In genomic region chr8:47939217-47939616, GRCm38 (mm10) we compare ENCODE assay signal across 21 mouse cellular contexts. TPM values are rescaled to one million over a fixed set of nuclear protein-coding genes. Genes with fewer than 3 reads are reported as not detected.
DNase-seq lines count a peak whose midpoint lies in the region; ATAC-seq and TF ChIP-seq lines count a peak whose summit lies in the region.
"Had no signal": no experiment of that assay in that cellular context is flagged by ENCODE, and none has a peak within 500 bp of the region (broad histone marks: within the 10 kb centered on the region; RNA-seq: fewer than 3 reads in every experiment).

No protein-coding gene starts in this region.

- H3K4me1 ChIP-seq in heart, embryonic 15.5 days (replicated peaks) = peaks cover 36% of the 10 kb centered on the region
- peaks cover 44% of the 10 kb centered on the region for H3K4me1 ChIP-seq in heart, embryonic 10.5 days
- H3K4me1 ChIP-seq in kidney, embryonic 16.5 days (ENCODE audit: insufficient read depth, low read length) = peaks cover 50% of the 10 kb centered on the region
- H3K4me1 ChIP-seq in lung, postnatal 0 days (ENCODE audit: insufficient read depth, low read depth, low read length) = peaks cover 16% of the 10 kb centered on the region
- H3K4me1 ChIP-seq in embryonic fibroblast, embryonic 13.5 days (ENCODE audit: control insufficient read depth, insufficient read depth, low read length) = peaks cover 20% of the 10 kb centered on the region

- no peaks in the 10 kb centered on the region for H3K9me3 ChIP-seq in heart, embryonic 15.5 days (replicated peaks)
- no peaks in the 10 kb centered on the region for H3K9me3 ChIP-seq in heart, embryonic 10.5 days
- no peaks in the 10 kb centered on the region for H3K9me3 ChIP-seq in kidney, embryonic 16.5 days (ENCODE audit: low read length)
- H3K9me3 ChIP-seq in lung, postnatal 0 days (ENCODE audit: low read length) = no peaks in the 10 kb centered on the region
- H3K9me3 ChIP-seq: embryonic facial prominence, embryonic 10.5 days; forebrain, embryonic 12.5 days; hindbrain, embryonic 12.5 days; lung, embryonic 15.5 days had no signal

- 50% methylated on average over 7 of the region's 7 CpGs for WGBS in heart, embryonic 15.5 days
- 78% methylated on average over 7 of the region's 7 CpGs for WGBS in heart, embryonic 10.5 days
- WGBS in kidney, embryonic 16.5 days = 73% methylated on average over 7 of the region's 7 CpGs
- 52% methylated on average over 7 of the region's 7 CpGs for WGBS in lung, postnatal 0 days

- H3K4me3 ChIP-seq in heart, embryonic 15.5 days = no peak overlapping the region
- no peak overlapping the region for H3K4me3 ChIP-seq in heart, embryonic 10.5 days
- no peak overlapping the region for H3K4me3 ChIP-seq in kidney, embryonic 16.5 days (ENCODE audit: low read length)
- no peak overlapping the region for H3K4me3 ChIP-seq in lung, postnatal 0 days (ENCODE audit: low read depth, low read length)
- H3K4me3 ChIP-seq in embryonic fibroblast, embryonic 13.5 days (ENCODE audit: insufficient read depth, low read length) = no peak overlapping the region
- H3K4me3 ChIP-seq: embryonic facial prominence, embryonic 10.5 days; forebrain, embryonic 12.5 days; hindbrain, embryonic 12.5 days; left cerebral cortex, adult 2 months; lung, embryonic 15.5 days had no signal

- no peaks in the 10 kb centered on the region for H3K36me3 ChIP-seq in heart, embryonic 15.5 days
- H3K36me3 ChIP-seq in heart, embryonic 10.5 days = peaks cover 5% of the 10 kb centered on the region; the same call in 1 of the 2 replicates
- no peaks in the 10 kb centered on the region; the same call in 1 of the 2 replicates for H3K36me3 ChIP-seq in kidney, embryonic 16.5 days (ENCODE audit: insufficient read depth, low read length)
- H3K36me3 ChIP-seq in lung, postnatal 0 days (ENCODE audit: insufficient read depth, low read length) = no peaks in the 10 kb centered on the region
- H3K36me3 ChIP-seq: embryonic facial prominence, embryonic 10.5 days; forebrain, embryonic 12.5 days; hindbrain, embryonic 12.5 days; lung, embryonic 15.5 days had no signal

- H3K27me3 ChIP-seq in heart, embryonic 15.5 days = no peaks in the 10 kb centered on the region
- no peaks in the 10 kb centered on the region for H3K27me3 ChIP-seq in heart, embryonic 10.5 days (ENCODE audit: insufficient read depth, poor library complexity, severe bottlenecking)
- H3K27me3 ChIP-seq in kidney, embryonic 16.5 days (ENCODE audit: insufficient read depth, low read length) = no peaks in the 10 kb centered on the region
- no peaks in the 10 kb centered on the region for H3K27me3 ChIP-seq in lung, postnatal 0 days (replicated peaks; ENCODE audit: insufficient read depth, low read length)
- H3K27me3 ChIP-seq: forebrain, embryonic 12.5 days; hindbrain, embryonic 12.5 days; lung, embryonic 15.5 days had no signal

- TF ChIP-seq EP300 in lung, postnatal 0 days (IDR thresholded peaks at IDR 0.05) = no peak

- ATAC-seq in heart, embryonic 15.5 days (replicated peaks; ENCODE audit: insufficient number of reproducible peaks, insufficient read depth, low FRiP score, low read depth) = peak; percentile 29; the same call in 1 of the 2 replicates
- no peak for ATAC-seq in kidney, embryonic 16.5 days (ENCODE audit: low FRiP score, low TSS enrichment)
- ATAC-seq in lung, postnatal 0 days = no peak

- H3K27ac ChIP-seq in heart, embryonic 15.5 days = peak overlapping the region; percentile 62
- no peak overlapping the region for H3K27ac ChIP-seq in heart, embryonic 10.5 days
- peak overlapping the region; percentile 49; the same call in 1 of the 2 replicates for H3K27ac ChIP-seq in kidney, embryonic 16.5 days (ENCODE audit: low read length)
- H3K27ac ChIP-seq in lung, postnatal 0 days (ENCODE audit: low read length) = peak overlapping the region; percentile 85; the same call in 1 of the 2 replicates
- H3K27ac ChIP-seq in embryonic fibroblast, embryonic 13.5 days (ENCODE audit: insufficient read depth, low read length) = peak overlapping the region; percentile 0; the same call in 1 of the 2 replicates
- H3K27ac ChIP-seq: embryonic facial prominence, embryonic 10.5 days; forebrain, embryonic 12.5 days; hindbrain, embryonic 12.5 days; left cerebral cortex, adult 2 months had no signal

- no peak for DNase-seq in heart, embryonic 10.5 days (ENCODE audit: low spot score)
- no peak for DNase-seq in kidney, postnatal 25 days
- no peak for DNase-seq in lung, postnatal 0 days (ENCODE audit: low spot score)
- no peak for DNase-seq in lung, postnatal 10 days
- no peak for DNase-seq in cerebellum, adult 11-12 months
- DNase-seq: B cell, adult 2 months; cerebellum, adult 9-10 months; heart, adult 11 months; layer of hippocampus, adult 9-11 months; left cerebral cortex, postnatal 4 days; right cerebral cortex, adult 18-20 months; thymus, postnatal 4 days had no signal

- TF ChIP-seq CTCF in lung, postnatal 0 days (IDR thresholded peaks at IDR 0.05) = no peak
- no peak for TF ChIP-seq CTCF in embryonic fibroblast, embryonic 13.5 days (IDR thresholded peaks at IDR 0.05; ENCODE audit: borderline replicate concordance, insufficient read depth, low read length)

- 0 out of 2 replicates have a peak overlapping the region, but pooled peaks have one; percentile 2 for H3K4me2 ChIP-seq in heart, embryonic 15.5 days
- H3K4me2 ChIP-seq in kidney, embryonic 16.5 days (replicated peaks; ENCODE audit: low read depth, low read length) = no peak overlapping the region
- H3K4me2 ChIP-seq in lung, postnatal 0 days (replicated peaks; ENCODE audit: low read depth, low read length) = no peak overlapping the region
- H3K4me2 ChIP-seq: forebrain, embryonic 12.5 days; hindbrain, embryonic 12.5 days; liver, embryonic 11.5 days; lung, embryonic 15.5 days had no signal

- TF ChIP-seq POLR2A in embryonic fibroblast, embryonic 13.5 days (IDR thresholded peaks at IDR 0.05; ENCODE audit: low read depth, low read length) = no peak

- no peak overlapping the region for H3K9ac ChIP-seq in heart, embryonic 15.5 days
- H3K9ac ChIP-seq in kidney, embryonic 16.5 days (replicated peaks; ENCODE audit: low read length) = no peak overlapping the region
- no peak overlapping the region for H3K9ac ChIP-seq in lung, postnatal 0 days (replicated peaks; ENCODE audit: low read depth)
- H3K9ac ChIP-seq: forebrain, embryonic 12.5 days; hindbrain, embryonic 12.5 days; lung, embryonic 15.5 days had no signal

RNA-seq across cellular contexts. Expression of gene Wwc2, which starts 51.5 kb away (rescaled TPM):
- polyA plus RNA-seq in heart, embryonic 15.5 days (2015; fragmentation: Nextera tagmentation; extraction: Ambion mirVana) = 11.7 and 12.3 TPM in 2 replicates
- 16.7 and 19.2 TPM in 2 replicates for polyA plus RNA-seq in heart, embryonic 10.5 days (2016; fragmentation: Nextera tagmentation; extraction: Ambion mirVana)
- polyA plus RNA-seq in kidney, embryonic 16.5 days (2015; fragmentation: Nextera tagmentation; extraction: Ambion mirVana) = 16.7 and 17.9 TPM in 2 replicates
- 19.1 and 23.1 TPM in 2 replicates for polyA plus RNA-seq in lung, postnatal 0 days (2015; fragmentation: Nextera tagmentation; extraction: Ambion mirVana)
- polyA plus RNA-seq in embryonic fibroblast, embryonic 13.5 days (2011; ENCODE audit: insufficient read length, low read depth, missing spikeins) = 41.4 and 52.9 TPM in 2 replicates
